Mouse (Mus musculus): Measurements from ENCODE around the gene Cog6.

Cog6 gene

GRCm38 (mm10) chr3:53016436-53017340 lies at the start of gene Cog6:
TSS of gene Cog6 (minus strand) at chr3:53017237.
- in situ Hi-C loops (cut with MboI, MseI): no loop called here

GRCm38 (mm10) chr3:53066095-53066372 lies 49.0 kb upstream of the Cog6 start:
- in situ Hi-C loops (cut with MboI, MseI): no loop called here

- in situ Hi-C loops (cut with MboI, MseI): no loop called here
Observed at GRCm38 (mm10) chr3:53065267-53066094, 48.4 kb upstream of the Cog6 start.

- in situ Hi-C loops (cut with MboI, MseI): no loop called here
Observed at GRCm38 (mm10) chr3:53063423-53064147, 46.5 kb upstream of the Cog6 start.

GRCm38 (mm10) chr3:53059959-53060358 lies 42.9 kb upstream of the Cog6 start:
- in situ Hi-C loops (cut with MboI, MseI): no loop called here

GRCm38 (mm10) chr3:53056430-53056829 lies 39.4 kb upstream of the Cog6 start:
- in situ Hi-C loops (cut with MboI, MseI): no loop called here

- in situ Hi-C loops (cut with MboI, MseI): no loop called here
Observed at GRCm38 (mm10) chr3:53052385-53052784, 35.3 kb upstream of the Cog6 start.

- in situ Hi-C loops (cut with MboI, MseI): no loop called here
Observed at GRCm38 (mm10) chr3:53046371-53046770, 29.3 kb upstream of the Cog6 start.

- in situ Hi-C loops (cut with MboI, MseI): no loop called here
Observed at GRCm38 (mm10) chr3:53045697-53046096, 28.7 kb upstream of the Cog6 start.

- in situ Hi-C loops (cut with MboI, MseI): no loop called here
Observed at GRCm38 (mm10) chr3:53044682-53045299, 27.8 kb upstream of the Cog6 start.

- in situ Hi-C loops (cut with MboI, MseI): no loop called here
Observed at GRCm38 (mm10) chr3:53044238-53044637, 27.2 kb upstream of the Cog6 start.

GRCm38 (mm10) chr3:53043206-53043780 lies 26.3 kb upstream of the Cog6 start:
- in situ Hi-C loops (cut with MboI, MseI): no loop called here

GRCm38 (mm10) chr3:53042240-53042567 lies 25.2 kb upstream of the Cog6 start:
- in situ Hi-C loops (cut with MboI, MseI): no loop called here

- in situ Hi-C loops (cut with MboI, MseI): no loop called here
Observed at GRCm38 (mm10) chr3:53041411-53042239, 24.6 kb upstream of the Cog6 start, which contains the start of gene Lhfp. TSS of gene Lhfp (plus strand) at chr3:53041528.

- in situ Hi-C loops (cut with MboI, MseI): no loop called here
Observed at GRCm38 (mm10) chr3:53040593-53041410, 23.8 kb upstream of the Cog6 start.

GRCm38 (mm10) chr3:53039746-53040145 lies 22.7 kb upstream of the Cog6 start:
- in situ Hi-C loops (cut with MboI, MseI): no loop called here

GRCm38 (mm10) chr3:53038913-53039312 lies 21.9 kb upstream of the Cog6 start:
- in situ Hi-C loops (cut with MboI, MseI): no loop called here

- in situ Hi-C loops (cut with MboI, MseI): no loop called here
Observed at GRCm38 (mm10) chr3:53036941-53037340, 19.9 kb upstream of the Cog6 start.

- in situ Hi-C loops (cut with MboI, MseI): no loop called here
Observed at GRCm38 (mm10) chr3:53036076-53036475, 19.0 kb upstream of the Cog6 start.

GRCm38 (mm10) chr3:53033448-53033847 lies 16.4 kb upstream of the Cog6 start:
- in situ Hi-C loops (cut with MboI, MseI): no loop called here
